Mouse (Mus musculus): ENCODE results near the gene Cacnb4. TPM values are rescaled to one million over a fixed set of nuclear protein-coding genes. Genes with fewer than 3 reads are reported as not detected.

Cacnb4 gene
- polyA plus RNA-seq, 1 experiment from 2014 or later = 1.5 TPM

- TF ChIP-seq CTCF (IDR thresholded peaks at IDR 0.05) = no peak
- no peak for TF ChIP-seq EP300 (IDR thresholded peaks at IDR 0.05)
- no peaks in the 10 kb centered on the region for H3K36me3 ChIP-seq (ENCODE audit: insufficient read depth, low read length)
- H3K4me2 ChIP-seq (replicated peaks; ENCODE audit: low read depth, low read length) = no peak overlapping the region
- DNase-seq (ENCODE audit: low spot score) (no peak), ATAC-seq (no peak)
- no peaks in the 10 kb centered on the region for H3K9me3 ChIP-seq (ENCODE audit: low read length)
- no peaks in the 10 kb centered on the region for H3K4me1 ChIP-seq (ENCODE audit: insufficient read depth, low read depth, low read length)
- WGBS = 67% methylated on average over 5 of the region's 5 CpGs
- no peak overlapping the region for H3K4me3 ChIP-seq (ENCODE audit: low read depth, low read length)
- H3K9ac ChIP-seq (replicated peaks; ENCODE audit: low read depth) = no peak overlapping the region
- no peaks in the 10 kb centered on the region for H3K27me3 ChIP-seq (replicated peaks; ENCODE audit: insufficient read depth, low read length)
- no peak overlapping the region for H3K27ac ChIP-seq (ENCODE audit: low read length)
Observed at GRCm38 (mm10) chr2:52615429-52615828, 61.2 kb downstream of the Cacnb4 start.

GRCm38 (mm10) chr2:52613888-52614287 is 62.7 kb downstream of the Cacnb4 start:
- Histone ChIP-seq H3K4me1 (ENCODE audit: insufficient read depth, low read depth, low read length) (no peaks in the 10 kb centered on the region), H3K27ac (ENCODE audit: low read length) (no peak overlapping the region), H3K9ac (replicated peaks; ENCODE audit: low read depth) (no peak overlapping the region), H3K36me3 (ENCODE audit: insufficient read depth, low read length) (no peaks in the 10 kb centered on the region), H3K4me2 (replicated peaks; ENCODE audit: low read depth, low read length) (no peak overlapping the region), H3K4me3 (ENCODE audit: low read depth, low read length) (no peak overlapping the region), H3K9me3 (ENCODE audit: low read length) (no peaks in the 10 kb centered on the region), H3K27me3 (replicated peaks; ENCODE audit: insufficient read depth, low read length) (no peaks in the 10 kb centered on the region)
- TF ChIP-seq CTCF (IDR thresholded peaks at IDR 0.05) = no peak
- no peak for TF ChIP-seq EP300 (IDR thresholded peaks at IDR 0.05)
- DNase-seq (ENCODE audit: low spot score) = no peak
- 88% methylated on average over 4 of the region's 4 CpGs for WGBS
- ATAC-seq = no peak

- no peaks in the 10 kb centered on the region for H3K9me3 ChIP-seq (ENCODE audit: low read length)
- H3K27me3 ChIP-seq (replicated peaks; ENCODE audit: insufficient read depth, low read length) = no peaks in the 10 kb centered on the region
- no peaks in the 10 kb centered on the region for H3K4me1 ChIP-seq (ENCODE audit: insufficient read depth, low read depth, low read length)
- no peak for TF ChIP-seq CTCF (IDR thresholded peaks at IDR 0.05)
- no peak for TF ChIP-seq EP300 (IDR thresholded peaks at IDR 0.05)
- 68% methylated on average over 1 of the region's 1 CpGs for WGBS
- no peak overlapping the region for H3K4me2 ChIP-seq (replicated peaks; ENCODE audit: low read depth, low read length)
- no peaks in the 10 kb centered on the region for H3K36me3 ChIP-seq (ENCODE audit: insufficient read depth, low read length)
- no peak overlapping the region for H3K27ac ChIP-seq (ENCODE audit: low read length)
- DNase-seq (ENCODE audit: low spot score) (no peak), ATAC-seq (no peak)
- no peak overlapping the region for H3K9ac ChIP-seq (replicated peaks; ENCODE audit: low read depth)
- H3K4me3 ChIP-seq (ENCODE audit: low read depth, low read length) = no peak overlapping the region
Observed at GRCm38 (mm10) chr2:52609486-52609885, 67.1 kb downstream of the Cacnb4 start.

- WGBS = 81% methylated on average over 5 of the region's 5 CpGs
- no peak overlapping the region for H3K4me2 ChIP-seq (replicated peaks; ENCODE audit: low read depth, low read length)
- TF ChIP-seq CTCF (IDR thresholded peaks at IDR 0.05) (no peak), EP300 (IDR thresholded peaks at IDR 0.05) (no peak)
- H3K4me1 ChIP-seq (ENCODE audit: insufficient read depth, low read depth, low read length) = no peaks in the 10 kb centered on the region
- DNase-seq (ENCODE audit: low spot score) (no peak), ATAC-seq (no peak)
- H3K9ac ChIP-seq (replicated peaks; ENCODE audit: low read depth) = no peak overlapping the region
- H3K27me3 ChIP-seq (replicated peaks; ENCODE audit: insufficient read depth, low read length) = no peaks in the 10 kb centered on the region
- H3K4me3 ChIP-seq (ENCODE audit: low read depth, low read length) = no peak overlapping the region
- no peaks in the 10 kb centered on the region for H3K9me3 ChIP-seq (ENCODE audit: low read length)
- H3K36me3 ChIP-seq (ENCODE audit: insufficient read depth, low read length) = no peaks in the 10 kb centered on the region
- no peak overlapping the region for H3K27ac ChIP-seq (ENCODE audit: low read length)
Observed at GRCm38 (mm10) chr2:52607857-52608485, 68.7 kb downstream of the Cacnb4 start.

GRCm38 (mm10) chr2:52606331-52606730 is 70.3 kb downstream of the Cacnb4 start:
- H3K9me3 ChIP-seq (ENCODE audit: low read length) = no peaks in the 10 kb centered on the region
- H3K27me3 ChIP-seq (replicated peaks; ENCODE audit: insufficient read depth, low read length) = no peaks in the 10 kb centered on the region
- TF ChIP-seq EP300 (IDR thresholded peaks at IDR 0.05) = no peak
- no peak for TF ChIP-seq CTCF (IDR thresholded peaks at IDR 0.05)
- no peak overlapping the region for H3K4me3 ChIP-seq (ENCODE audit: low read depth, low read length)
- no peak for DNase-seq (ENCODE audit: low spot score)
- 81% methylated on average over 4 of the region's 4 CpGs for WGBS
- H3K9ac ChIP-seq (replicated peaks; ENCODE audit: low read depth) = no peak overlapping the region
- H3K4me2 ChIP-seq (replicated peaks; ENCODE audit: low read depth, low read length) = no peak overlapping the region
- no peak for ATAC-seq
- H3K4me1 ChIP-seq (ENCODE audit: insufficient read depth, low read depth, low read length) = no peaks in the 10 kb centered on the region
- no peaks in the 10 kb centered on the region for H3K36me3 ChIP-seq (ENCODE audit: insufficient read depth, low read length)
- no peak overlapping the region for H3K27ac ChIP-seq (ENCODE audit: low read length)

- no peak for TF ChIP-seq EP300 (IDR thresholded peaks at IDR 0.05)
- peak; percentile 79 for TF ChIP-seq CTCF (IDR thresholded peaks at IDR 0.05)
- Histone ChIP-seq H3K27me3 (replicated peaks; ENCODE audit: insufficient read depth, low read length) (no peaks in the 10 kb centered on the region), H3K27ac (ENCODE audit: low read length) (no peak overlapping the region), H3K9ac (replicated peaks; ENCODE audit: low read depth) (no peak overlapping the region), H3K4me2 (replicated peaks; ENCODE audit: low read depth, low read length) (no peak overlapping the region), H3K4me3 (ENCODE audit: low read depth, low read length) (no peak overlapping the region), H3K9me3 (ENCODE audit: low read length) (no peaks in the 10 kb centered on the region), H3K36me3 (ENCODE audit: insufficient read depth, low read length) (no peaks in the 10 kb centered on the region), H3K4me1 (ENCODE audit: insufficient read depth, low read depth, low read length) (no peaks in the 10 kb centered on the region)
- ATAC-seq = no peak
- DNase-seq (ENCODE audit: low spot score) = peak; percentile 75
- WGBS = 14% methylated on average over 4 of the region's 4 CpGs
Observed at GRCm38 (mm10) chr2:52605321-52605720, 71.3 kb downstream of the Cacnb4 start.

- H3K9ac ChIP-seq (replicated peaks; ENCODE audit: low read depth) = no peak overlapping the region
- no peak for TF ChIP-seq CTCF (IDR thresholded peaks at IDR 0.05)
- no peak for TF ChIP-seq EP300 (IDR thresholded peaks at IDR 0.05)
- no peak overlapping the region for H3K4me3 ChIP-seq (ENCODE audit: low read depth, low read length)
- 85% methylated on average over 8 of the region's 8 CpGs for WGBS
- no peaks in the 10 kb centered on the region for H3K4me1 ChIP-seq (ENCODE audit: insufficient read depth, low read depth, low read length)
- no peaks in the 10 kb centered on the region for H3K36me3 ChIP-seq (ENCODE audit: insufficient read depth, low read length)
- no peaks in the 10 kb centered on the region for H3K27me3 ChIP-seq (replicated peaks; ENCODE audit: insufficient read depth, low read length)
- H3K9me3 ChIP-seq (ENCODE audit: low read length) = no peaks in the 10 kb centered on the region
- no peak for DNase-seq (ENCODE audit: low spot score)
- H3K27ac ChIP-seq (ENCODE audit: low read length) = no peak overlapping the region
- H3K4me2 ChIP-seq (replicated peaks; ENCODE audit: low read depth, low read length) = no peak overlapping the region
- ATAC-seq = no peak
Observed at GRCm38 (mm10) chr2:52604651-52605020, 72.0 kb downstream of the Cacnb4 start.

All from lung, postnatal 0 days (tissue).